Mouse (Mus musculus) kidney, adult 9 months (tissue): ENCODE results near the gene Ets2.
"Not testable (repeated sequence)": the region's sequence is repeated elsewhere in the genome, so short reads cannot be mapped to it uniquely, and the experiment has no call there.

Experiments
- DNase-seq: peaks from one replicate; pipeline ENCODE4 v3.0.0; 2022

Ets2 gene

DNA sequence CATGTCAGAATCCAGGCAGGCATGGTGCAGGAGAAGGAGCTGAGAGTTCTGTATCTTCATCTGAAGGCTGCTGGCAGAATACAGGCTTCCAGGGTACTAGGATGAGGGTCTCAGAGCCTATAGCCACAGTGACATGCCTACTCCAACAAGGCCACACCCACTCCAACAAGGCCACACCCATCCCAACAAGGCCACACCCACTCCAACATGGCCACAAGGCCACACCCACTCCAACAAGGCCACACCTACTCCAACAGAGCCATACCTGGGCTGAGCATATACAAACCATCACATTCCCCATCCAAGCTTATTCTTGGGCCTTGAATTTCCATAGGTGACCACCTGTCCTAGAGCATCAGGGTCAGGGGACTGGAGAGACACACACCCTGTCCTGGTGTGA lies 34.2 kb downstream of the Ets2 start:
- no peak for DNase-seq

GRCm38 (mm10) chr16:95736470-95736869 lies 34.6 kb downstream of the Ets2 start:
- no peak for DNase-seq

GRCm38 (mm10) chr16:95739522-95739921 lies 37.6 kb downstream of the Ets2 start:
- DNase-seq = no peak

DNA sequence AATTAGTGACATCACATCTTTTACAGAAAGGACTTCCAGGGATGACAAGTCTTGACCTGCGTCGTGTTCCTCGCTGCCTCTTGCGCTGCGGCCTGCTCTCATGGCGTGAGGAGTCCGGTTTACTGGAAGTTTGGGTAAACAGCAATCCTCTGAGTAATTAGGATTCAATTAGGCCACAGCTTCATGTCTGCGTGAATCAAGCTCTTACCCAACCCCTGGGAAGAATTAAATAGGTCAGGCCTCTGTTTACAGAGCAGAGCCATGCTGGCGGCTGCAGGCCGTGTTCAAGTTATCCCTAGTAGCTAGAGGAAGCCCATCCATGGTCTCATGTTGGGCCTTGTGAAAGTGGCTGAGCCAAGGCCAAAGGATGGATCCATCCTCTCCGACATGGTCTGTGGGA lies 39.5 kb downstream of the Ets2 start:
- no peak for DNase-seq

DNA sequence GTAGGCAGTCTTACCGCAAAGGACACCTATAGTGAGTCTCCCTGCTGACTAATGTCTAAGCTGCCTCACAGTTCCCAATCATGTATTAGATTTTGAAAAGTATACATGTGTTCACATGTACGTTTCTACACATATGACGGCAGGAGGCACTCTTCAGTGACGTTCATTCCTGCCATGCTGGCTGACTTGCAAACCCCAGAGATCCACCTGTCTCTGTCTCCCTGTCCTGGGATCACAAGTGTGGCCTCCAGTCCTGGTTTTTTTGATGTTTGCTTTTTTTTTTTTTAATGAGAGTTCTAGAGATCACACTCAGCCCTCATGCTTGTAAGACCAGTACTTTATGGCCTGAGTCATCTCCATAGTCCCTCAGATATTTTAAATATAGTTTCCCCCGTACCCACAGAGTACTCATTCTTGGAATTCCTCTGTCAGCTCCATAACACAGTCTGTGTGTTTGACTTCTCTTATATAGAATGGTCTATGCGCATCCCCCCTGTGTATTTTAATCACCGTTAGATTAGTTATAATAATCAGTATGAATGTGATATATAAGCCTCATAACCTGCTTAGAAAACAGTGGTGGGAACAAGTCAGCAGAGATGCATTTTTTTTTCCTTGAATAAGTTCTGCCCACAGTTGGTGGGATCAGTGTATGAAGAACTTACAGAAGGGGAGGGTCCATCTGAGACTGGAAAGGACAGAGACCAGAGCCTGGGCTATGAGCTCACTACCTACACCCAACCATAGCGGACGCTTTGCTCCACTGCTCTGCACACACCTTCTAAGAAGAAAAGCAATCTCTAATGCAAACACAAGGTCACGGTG lies 40.3 kb downstream of the Ets2 start:
- no peak for DNase-seq

GRCm38 (mm10) chr16:95742740-95743030 lies 40.8 kb downstream of the Ets2 start:
- DNase-seq = peak; percentile 21

GRCm38 (mm10) chr16:95743104-95743503 lies 41.2 kb downstream of the Ets2 start:
- peak; percentile 18 for DNase-seq

DNA sequence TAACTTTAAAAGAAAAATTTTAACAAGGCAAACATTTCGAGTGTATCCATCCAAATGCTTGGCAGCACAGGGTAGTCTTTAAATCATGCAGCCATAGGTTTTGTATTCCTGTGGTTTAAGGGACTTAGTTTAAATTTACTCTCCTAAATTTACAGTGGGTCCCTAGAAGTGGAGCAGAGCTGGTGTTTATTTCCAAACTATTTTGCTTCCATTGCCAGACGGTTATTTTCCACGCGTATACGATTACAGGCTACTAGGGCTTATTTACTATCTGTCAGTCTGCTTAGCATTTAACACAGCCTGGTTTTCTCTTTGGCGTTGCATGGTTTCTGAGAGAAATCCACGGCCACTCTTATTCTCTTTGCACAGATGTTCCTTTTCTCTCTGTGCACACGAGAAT lies 42.9 kb downstream of the Ets2 start:
- no peak for DNase-seq

GRCm38 (mm10) chr16:95745685-95746084 lies 43.8 kb downstream of the Ets2 start:
- DNase-seq = no peak

DNA sequence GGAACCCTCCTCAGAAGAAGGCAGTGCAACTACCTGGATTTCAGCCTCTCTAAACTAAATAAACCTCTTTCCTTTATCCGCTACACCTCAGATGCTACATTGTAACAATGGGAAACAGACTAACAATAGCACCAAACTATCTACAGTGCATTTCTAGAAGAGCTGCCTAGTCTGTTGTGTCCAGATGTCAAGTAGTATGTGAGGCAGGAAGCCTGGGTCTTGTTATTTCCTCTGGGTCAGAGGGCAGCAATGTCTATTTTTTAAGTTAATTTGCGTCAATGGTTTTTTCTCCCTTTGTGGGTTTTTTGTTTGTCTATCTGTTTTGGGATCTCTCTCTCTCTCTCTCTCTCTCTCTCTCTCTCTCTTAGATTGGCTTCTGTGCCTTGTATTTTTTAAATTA lies 44.7 kb downstream of the Ets2 start:
- DNase-seq = peak; percentile 22

DNA sequence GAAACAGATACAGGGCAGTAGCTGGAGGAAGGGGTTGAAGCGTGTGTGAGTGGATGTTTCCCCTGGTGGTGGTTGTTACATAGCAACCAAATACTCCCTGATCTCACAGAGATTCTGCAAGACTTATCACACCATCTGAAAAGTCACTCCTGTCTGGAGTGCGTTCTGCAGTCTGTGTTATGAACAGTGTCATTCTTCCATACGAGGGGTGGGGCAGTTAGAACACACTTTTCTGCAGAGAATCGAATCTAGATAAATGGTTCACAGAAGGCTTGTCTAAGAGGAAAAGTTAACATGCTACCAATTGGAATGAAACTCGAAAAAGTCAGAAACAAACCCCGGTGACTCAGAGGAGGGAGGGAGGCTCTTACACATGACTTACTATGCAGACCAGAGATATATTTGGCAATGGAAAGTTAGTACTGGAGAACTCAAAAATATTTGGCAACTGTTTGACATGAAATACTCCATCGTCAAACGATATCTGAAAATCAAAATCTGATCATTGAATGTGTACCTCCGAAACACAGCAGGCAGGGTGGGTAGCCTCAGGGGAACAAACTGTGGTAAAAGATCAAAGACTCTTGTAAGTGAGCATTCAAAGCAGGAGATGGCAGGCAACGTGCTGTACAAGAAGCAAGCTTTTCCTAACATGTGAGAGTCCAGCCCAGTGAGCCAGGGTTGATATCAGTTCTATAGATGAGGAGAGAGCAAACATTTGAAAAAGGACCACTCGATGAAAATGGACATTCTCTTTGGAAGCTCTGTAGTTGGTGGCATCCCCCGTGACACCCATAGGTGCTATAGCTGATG lies 47.6 kb downstream of the Ets2 start:
- no peak for DNase-seq

- DNase-seq = peak; percentile 41
Observed at GRCm38 (mm10) chr16:95750211-95750629, 48.3 kb downstream of the Ets2 start.

GRCm38 (mm10) chr16:95752502-95752901 lies 50.6 kb downstream of the Ets2 start:
- peak; percentile 29 for DNase-seq

DNA sequence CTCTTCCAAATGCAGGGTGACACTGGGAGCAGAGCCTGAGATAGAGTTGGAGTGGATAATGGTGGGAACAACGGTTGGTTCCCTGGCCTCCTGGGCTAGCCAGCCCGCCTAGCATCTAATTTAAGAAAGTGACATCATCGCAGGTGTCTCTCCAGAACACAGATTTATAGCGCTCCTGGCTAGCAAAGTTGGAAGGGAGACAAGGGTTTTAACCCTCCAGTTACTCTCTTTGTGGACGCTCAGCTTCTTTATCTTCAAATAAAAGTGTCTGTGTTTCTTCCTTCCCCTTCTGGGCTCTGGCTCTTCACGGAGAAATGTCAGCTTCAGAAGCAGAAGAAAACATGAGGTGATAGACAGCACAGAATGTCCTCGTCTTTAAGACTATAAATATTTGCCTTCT lies 51.4 kb downstream of the Ets2 start:
- no peak for DNase-seq

DNA sequence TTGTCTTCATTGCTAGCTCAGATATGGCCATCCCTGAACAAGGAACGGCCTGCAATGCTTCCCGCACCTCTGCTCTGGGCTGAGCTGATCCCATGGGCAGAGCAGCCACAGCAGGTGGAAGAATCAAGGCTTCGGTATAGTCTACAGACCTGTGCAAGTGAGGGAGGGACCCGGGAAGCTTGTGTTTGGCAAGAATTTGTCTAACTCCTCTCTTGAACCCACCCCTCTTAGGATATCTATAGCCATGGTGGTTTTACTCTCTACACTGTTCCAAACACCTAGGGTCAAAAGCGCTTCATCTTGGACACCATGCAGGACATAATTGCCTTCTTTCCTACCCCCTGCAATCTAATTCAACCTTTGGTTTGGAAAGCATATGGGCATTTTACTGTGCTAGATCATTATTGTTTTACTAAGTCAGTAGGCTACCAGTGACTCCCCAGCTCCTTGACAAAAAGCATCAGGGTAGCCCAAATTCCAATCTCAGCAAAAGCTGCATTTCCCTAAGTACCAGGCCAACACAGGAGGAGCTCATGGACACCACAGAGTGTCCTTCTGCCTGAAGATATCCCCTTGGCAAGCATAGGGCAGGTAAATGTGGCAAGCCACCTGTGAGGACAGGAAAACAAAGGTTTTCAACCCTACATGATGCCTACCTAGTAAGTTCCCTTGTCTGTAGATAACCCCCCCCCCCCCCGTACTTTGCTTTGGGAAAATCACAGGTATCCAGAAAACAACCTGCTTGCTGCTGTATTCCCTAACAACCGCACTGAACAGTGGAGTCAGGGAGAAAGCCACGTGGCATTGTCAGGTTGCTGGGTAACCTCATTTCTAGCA lies 57.5 kb downstream of the Ets2 start:
- no peak for DNase-seq

DNA sequence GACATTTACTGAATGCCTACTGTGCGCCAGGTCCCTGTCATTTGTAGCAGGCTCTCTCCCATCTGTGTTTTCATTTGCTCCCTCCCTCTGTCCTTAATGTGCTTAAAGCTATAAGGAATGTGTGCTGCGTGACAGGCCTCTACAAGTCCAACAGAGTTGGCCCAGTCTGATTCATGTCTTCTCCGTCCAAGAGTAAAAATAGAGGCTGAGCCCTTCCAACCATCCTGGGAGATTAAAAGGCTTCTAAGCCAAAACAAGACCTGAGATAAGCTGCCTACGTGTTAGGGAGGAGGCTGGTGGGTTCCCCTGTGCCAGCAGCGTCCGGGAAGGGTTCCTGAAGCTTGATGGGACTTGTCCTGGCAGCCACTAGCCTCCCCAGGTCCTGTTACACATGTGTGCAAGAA lies 58.1 kb downstream of the Ets2 start:
- no peak for DNase-seq

DNA sequence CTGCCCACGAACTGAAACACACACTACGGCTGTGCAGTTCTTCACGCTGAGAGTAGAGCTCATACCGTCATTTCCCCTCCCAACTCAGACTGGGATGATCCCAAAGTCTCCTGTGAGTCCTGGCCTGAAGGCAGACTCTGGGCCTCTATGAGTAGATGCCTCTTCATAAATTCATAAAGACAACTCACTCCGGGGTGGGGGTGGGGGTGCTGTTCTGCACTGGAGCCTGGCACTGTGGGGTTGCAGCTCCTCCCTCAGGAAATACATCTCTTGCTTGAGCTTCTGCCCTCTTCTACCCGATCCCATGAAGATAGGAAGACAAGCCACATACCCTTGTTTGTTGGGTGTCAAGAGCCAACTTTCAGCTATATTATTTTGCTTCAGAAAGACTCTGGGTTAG lies 59.9 kb downstream of the Ets2 start:
- DNase-seq = no peak

DNA sequence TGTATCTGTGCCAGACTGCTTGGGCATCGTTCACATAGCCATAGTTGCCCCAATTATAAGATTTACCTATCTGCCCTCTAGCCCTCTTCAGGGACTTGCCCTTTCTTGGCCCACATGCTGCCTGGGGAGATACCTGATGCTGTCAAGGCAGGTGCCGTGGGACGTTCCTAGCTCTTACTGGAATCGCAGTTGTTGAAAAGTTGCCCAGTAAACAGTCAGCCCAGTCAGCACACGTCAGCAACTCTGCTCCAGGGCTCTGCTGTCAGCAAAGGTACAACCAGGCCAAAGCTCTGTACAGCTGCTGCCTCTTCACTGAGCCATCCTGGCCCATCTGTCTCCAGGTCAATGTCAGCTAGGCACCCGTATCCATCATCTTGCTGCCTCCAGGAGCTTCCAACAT lies 61.3 kb downstream of the Ets2 start:
- DNase-seq = no peak

DNA sequence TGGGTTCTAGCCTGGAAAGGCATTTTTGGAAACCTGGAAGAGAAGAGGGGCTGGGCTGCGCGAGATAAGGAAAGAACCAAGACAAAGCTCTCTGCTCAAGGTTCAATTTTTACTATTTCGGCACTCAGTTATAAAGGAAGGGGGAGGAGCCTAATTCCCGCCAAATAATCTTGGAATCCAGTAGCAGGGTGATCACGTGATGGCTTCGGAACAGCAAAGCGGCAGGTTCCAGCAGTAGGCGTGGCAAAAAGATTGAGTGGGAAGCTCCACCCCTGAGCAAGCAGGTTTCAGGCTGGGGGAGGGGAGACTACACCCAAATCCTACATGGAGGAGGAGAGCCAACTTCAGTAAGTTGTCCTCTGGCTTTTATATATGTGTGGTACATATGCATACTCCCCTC lies 62.2 kb downstream of the Ets2 start:
- not testable (repeated sequence) for DNase-seq

- DNase-seq = no peak
Observed at GRCm38 (mm10) chr16:95766181-95766580, 64.3 kb downstream of the Ets2 start.

DNA sequence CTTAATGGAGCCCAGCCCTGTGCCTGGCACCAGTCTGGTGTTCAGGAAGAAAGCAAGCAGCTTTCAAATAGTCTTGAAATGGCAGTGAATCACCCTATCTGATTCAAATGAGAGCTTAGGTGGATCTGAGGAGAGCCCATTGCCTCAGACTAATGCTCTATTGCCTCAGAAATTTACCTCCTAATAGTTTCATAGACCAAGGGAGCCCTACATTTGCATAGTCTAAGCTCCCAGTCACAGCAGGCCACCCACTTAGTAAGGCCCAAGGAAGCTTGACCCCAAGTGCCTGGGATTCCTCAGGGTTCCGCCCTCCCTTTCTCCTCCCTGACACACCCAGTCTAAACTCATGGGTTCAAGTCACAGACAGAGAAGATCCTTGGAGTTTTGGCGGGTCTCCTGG lies 65.4 kb downstream of the Ets2 start:
- DNase-seq = no peak

GRCm38 (mm10) chr16:95769066-95769995 lies 67.5 kb downstream of the Ets2 start:
- no peak for DNase-seq

DNA sequence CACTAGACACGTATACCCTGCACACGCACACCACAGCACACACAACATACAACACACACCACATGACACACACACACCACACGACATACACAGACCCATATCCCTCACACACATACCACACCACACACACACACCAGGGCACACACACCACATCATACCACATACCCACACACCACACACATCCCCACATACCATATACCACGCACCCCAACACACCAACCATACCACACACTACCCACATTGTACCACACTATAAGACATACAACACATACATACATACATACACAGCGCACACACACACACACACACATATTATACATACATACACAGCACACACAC lies 68.1 kb downstream of the Ets2 start:
- no peak for DNase-seq
